Mouse (Mus musculus) liver, embryonic 11.5 days (tissue): Measurements from ENCODE around the gene Serac1. TPM values are rescaled to one million over a fixed set of nuclear protein-coding genes. Genes with fewer than 3 reads are reported as not detected.

Experiments used
- polyA plus RNA-seq: library from polyadenylated mRNA; unstranded; fragments of >200 nt; fragmentation: Nextera tagmentation; extraction: Ambion mirVana; gene quantifications from 2 replicates; pipeline ENCODE4 v1.2.1, GENCODE M21; 2014

The Serac1 gene
- polyA plus RNA-seq, 1 experiment from 2014 or later: 4.6 TPM

Other genes starting within 250 kb of the Serac1 start
- gene Snx9, start 238.4 kb downstream of the Serac1 start, polyA plus RNA-seq: 31.2 and 35.4 TPM in 2 replicates
- 2.2 TPM in 2 replicates for gene Synj2, start 138.5 kb downstream of the Serac1 start, polyA plus RNA-seq
- gene Gtf2h5, start within 50 bp of the Serac1 start, polyA plus RNA-seq: 145 and 152 TPM in 2 replicates
- gene Tulp4, start 26.7 kb upstream of the Serac1 start, polyA plus RNA-seq: 54.6 and 71.9 TPM in 2 replicates
- gene Tmem181a, start 177.1 kb upstream of the Serac1 start, polyA plus RNA-seq: 10.8 and 11.9 TPM in 2 replicates
- 10.3 and 13.3 TPM in 2 replicates for gene Dynlt1a, start 237.8 kb upstream of the Serac1 start, polyA plus RNA-seq